Mouse (Mus musculus) hindbrain, embryonic 11.5 days (tissue): ENCODE measurements at regions not wholly inside any gene's neighbourhood (a gene's known extent, or its start where the extent isn't known, plus 50 kb on each side); places are given as distances from the start of the nearest gene placed in this dataset.
A peak's percentile ranks its signal among the peaks of the same experiment; 100 is the strongest.

Experiments used
- ATAC-seq: fragments of 200-750 bp; cut with Nextera tagmentation; 2 replicates; pipeline ENCODE4 v1.8.0; 2017; ENCODE audit warnings: mild to moderate bottlenecking, moderate TSS enrichment, moderate library complexity; ENCODE audit not compliant: low FRiP score
- DNase-seq: peaks from one replicate; pipeline ENCODE4 v3.0.0-alpha.2; 2015; ENCODE audit warnings: low spot score
- H3K27ac ChIP-seq: fragments of 300-500 bp; sonication (generic); 2 replicates; pipeline ENCODE4 v1.5.1; 2014; ENCODE audit warnings: mild to moderate bottlenecking, low read depth, low read length
- H3K27me3 ChIP-seq: fragments of 300-500 bp; sonication (generic); 2 replicates; pipeline ENCODE4 v1.6.1; 2014; ENCODE audit warnings: mild to moderate bottlenecking, low read length, moderate library complexity, mixed read lengths; ENCODE audit not compliant: control insufficient read depth, insufficient read depth
- H3K36me3 ChIP-seq: fragments of 300-500 bp; sonication (generic); 2 replicates; pipeline ENCODE4 v1.6.1; 2014; ENCODE audit warnings: mild to moderate bottlenecking, low read length, moderate library complexity, mixed read lengths; ENCODE audit not compliant: control insufficient read depth, insufficient read depth
- H3K4me1 ChIP-seq: fragments of 300-500 bp; sonication (generic); replicated peaks from 2 replicates; pipeline ENCODE4 v1.6.1; 2014; ENCODE audit warnings: low read length, mixed read lengths; ENCODE audit not compliant: control insufficient read depth, insufficient read depth
- H3K4me2 ChIP-seq: fragments of 300-500 bp; sonication (generic); replicated peaks from 2 replicates; pipeline ENCODE4 v1.6.1; 2014; ENCODE audit warnings: mild to moderate bottlenecking, low read depth, low read length
- H3K4me3 ChIP-seq: fragments of 300-500 bp; sonication (generic); 2 replicates; pipeline ENCODE4 v1.5.1; 2014; ENCODE audit warnings: low read depth, low read length
- H3K9ac ChIP-seq: fragments of 300-500 bp; sonication (generic); 2 replicates; pipeline ENCODE4 v1.6.1; 2014; ENCODE audit warnings: low read depth, low read length
- H3K9me3 ChIP-seq: fragments of 300-500 bp; sonication (generic); 2 replicates; pipeline ENCODE4 v1.6.1; 2016; ENCODE audit warnings: low read length; ENCODE audit not compliant: control insufficient read depth
- WGBS: fragments of 180-500 bp; shearing (Covaris S2); extraction: QIAGEN DNeasy Blood & Tissue Kit; methylation state at CpG from one replicate; pipeline ENCODE4 v1.1.7; 2014; 5-methylcytosine and 5-hydroxymethylcytosine counted together

DNA sequence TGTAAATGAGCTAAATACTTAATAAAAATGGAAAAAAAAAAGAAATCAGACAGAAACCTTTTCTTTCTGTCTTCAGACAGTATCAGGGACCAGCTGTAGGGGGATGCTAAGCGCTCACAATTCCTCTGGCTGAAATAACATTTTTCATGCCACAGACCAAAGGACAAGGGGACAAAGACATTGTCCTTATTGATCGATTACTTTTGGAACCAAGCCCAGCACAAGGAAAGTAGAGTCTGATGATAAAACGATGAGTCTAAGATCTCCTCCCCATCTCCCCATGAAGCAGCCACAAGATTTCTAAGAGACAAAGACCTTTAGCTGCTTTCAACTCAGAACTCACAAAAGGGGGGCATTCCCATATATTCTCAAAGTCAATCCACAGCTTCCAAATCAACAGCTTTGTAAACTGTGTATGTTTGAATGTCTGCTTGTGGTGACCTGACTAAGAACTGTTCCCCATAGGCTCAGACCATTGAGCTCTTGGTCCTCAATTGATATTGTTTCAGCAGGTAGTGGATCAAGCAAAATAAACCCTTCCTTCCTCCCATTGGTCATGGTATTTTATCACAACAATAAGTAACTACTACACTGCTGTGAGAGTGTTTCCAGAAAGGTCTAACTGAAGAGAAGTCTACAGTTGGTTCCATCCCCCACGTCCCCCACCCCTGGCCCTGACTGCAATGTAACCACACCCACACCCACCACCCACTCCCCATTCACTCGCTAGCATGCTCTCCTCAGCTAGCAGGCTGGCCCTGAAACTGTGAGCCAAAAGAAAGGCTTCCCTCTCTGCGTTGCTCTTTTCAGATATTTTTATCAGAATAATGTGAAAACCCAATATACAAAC, 331.4 kb upstream of the Spred2 start:
- Histone ChIP-seq H3K36me3 (no peaks in the 10 kb centered on the region), H3K9me3 (no peaks in the 10 kb centered on the region), H3K27ac (no peak overlapping the region), H3K27me3 (no peaks in the 10 kb centered on the region), H3K9ac (no peak overlapping the region), H3K4me1 (no peaks in the 10 kb centered on the region), H3K4me2 (no peak overlapping the region), H3K4me3 (no peak overlapping the region)
- WGBS: 62% methylated on average over 6 of the region's 6 CpGs
- peak; percentile 79 for ATAC-seq
- no peak for DNase-seq

DNA sequence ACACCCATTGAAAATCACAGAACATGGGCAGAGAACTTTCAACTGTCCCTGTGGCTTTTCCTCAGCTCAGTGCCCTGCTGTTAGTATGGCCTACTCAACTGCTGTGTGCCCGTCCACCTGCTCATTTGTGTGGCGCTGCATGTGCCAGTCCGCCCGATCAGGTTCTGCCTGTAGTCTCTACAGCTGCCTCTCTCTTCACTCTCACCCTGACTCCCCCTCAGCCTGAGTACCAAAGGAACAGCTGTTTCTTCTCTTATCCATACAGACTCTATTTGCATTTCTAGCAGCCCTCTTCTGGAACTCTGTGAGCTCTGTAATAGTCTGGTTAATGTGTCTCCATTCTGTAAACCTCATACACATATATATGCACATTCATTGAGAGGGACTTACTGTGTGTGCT, 329.1 kb upstream of the Spred2 start:
- Histone ChIP-seq H3K4me1 (no peaks in the 10 kb centered on the region), H3K27ac (no peak overlapping the region), H3K4me3 (no peak overlapping the region), H3K9ac (no peak overlapping the region), H3K36me3 (no peaks in the 10 kb centered on the region), H3K9me3 (no peaks in the 10 kb centered on the region), H3K4me2 (no peak overlapping the region), H3K27me3 (no peaks in the 10 kb centered on the region)
- no peak for DNase-seq
- 92% methylated on average over 4 of the region's 4 CpGs for WGBS
- ATAC-seq: no peak

DNA sequence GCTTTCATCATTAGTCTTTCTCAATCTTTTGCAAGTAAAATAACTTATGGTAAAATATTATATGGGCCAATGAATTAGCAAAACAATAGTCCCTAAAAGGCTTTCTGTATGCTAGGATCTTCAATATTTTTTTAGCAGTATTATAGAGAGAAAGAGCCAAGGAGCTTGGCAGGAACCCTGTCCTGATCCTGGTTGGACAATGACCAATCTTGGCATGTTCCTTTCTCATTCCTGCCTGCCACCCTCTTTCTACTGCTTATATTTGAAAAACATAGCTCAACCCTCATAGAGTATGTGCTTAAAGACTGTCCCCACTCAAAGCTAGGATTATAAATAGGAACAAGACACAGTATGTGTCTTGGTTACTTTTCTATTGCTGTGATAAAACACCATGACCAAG, 327.8 kb upstream of the Spred2 start:
- no peak overlapping the region for H3K4me2 ChIP-seq
- H3K9me3 ChIP-seq: no peaks in the 10 kb centered on the region
- H3K9ac ChIP-seq: no peak overlapping the region
- H3K4me3 ChIP-seq: no peak overlapping the region
- H3K27ac ChIP-seq: no peak overlapping the region
- ATAC-seq: no peak
- no peaks in the 10 kb centered on the region for H3K4me1 ChIP-seq
- H3K27me3 ChIP-seq: no peaks in the 10 kb centered on the region
- no peaks in the 10 kb centered on the region for H3K36me3 ChIP-seq
- DNase-seq: no peak

DNA sequence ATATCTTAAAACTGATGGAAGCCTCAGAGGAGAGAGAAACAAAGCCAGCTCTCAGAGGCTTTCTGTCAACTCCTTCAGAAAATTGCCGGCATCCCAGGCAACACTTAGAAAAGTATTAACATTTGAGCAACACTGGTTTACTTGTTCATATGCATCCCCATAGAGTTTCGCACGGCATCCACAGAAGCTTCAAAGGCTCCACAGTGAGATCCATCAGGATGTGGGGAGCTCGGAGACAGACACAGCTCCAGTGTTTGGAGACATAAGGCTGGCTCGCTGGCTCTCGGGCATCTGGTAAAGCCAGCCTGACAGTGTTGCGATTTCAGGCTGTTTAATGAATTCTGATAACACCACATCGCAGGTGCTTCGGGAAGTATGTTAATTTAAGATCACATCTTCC, 324.7 kb upstream of the Spred2 start:
- DNase-seq (no peak), ATAC-seq (no peak)
- WGBS: 87% methylated on average over 9 of the region's 9 CpGs
- H3K36me3 ChIP-seq: no peaks in the 10 kb centered on the region
- H3K4me2 ChIP-seq: no peak overlapping the region
- H3K9me3 ChIP-seq: no peaks in the 10 kb centered on the region
- no peak overlapping the region for H3K9ac ChIP-seq
- no peaks in the 10 kb centered on the region for H3K4me1 ChIP-seq
- no peak overlapping the region for H3K4me3 ChIP-seq
- H3K27me3 ChIP-seq: no peaks in the 10 kb centered on the region
- H3K27ac ChIP-seq: no peak overlapping the region

DNA sequence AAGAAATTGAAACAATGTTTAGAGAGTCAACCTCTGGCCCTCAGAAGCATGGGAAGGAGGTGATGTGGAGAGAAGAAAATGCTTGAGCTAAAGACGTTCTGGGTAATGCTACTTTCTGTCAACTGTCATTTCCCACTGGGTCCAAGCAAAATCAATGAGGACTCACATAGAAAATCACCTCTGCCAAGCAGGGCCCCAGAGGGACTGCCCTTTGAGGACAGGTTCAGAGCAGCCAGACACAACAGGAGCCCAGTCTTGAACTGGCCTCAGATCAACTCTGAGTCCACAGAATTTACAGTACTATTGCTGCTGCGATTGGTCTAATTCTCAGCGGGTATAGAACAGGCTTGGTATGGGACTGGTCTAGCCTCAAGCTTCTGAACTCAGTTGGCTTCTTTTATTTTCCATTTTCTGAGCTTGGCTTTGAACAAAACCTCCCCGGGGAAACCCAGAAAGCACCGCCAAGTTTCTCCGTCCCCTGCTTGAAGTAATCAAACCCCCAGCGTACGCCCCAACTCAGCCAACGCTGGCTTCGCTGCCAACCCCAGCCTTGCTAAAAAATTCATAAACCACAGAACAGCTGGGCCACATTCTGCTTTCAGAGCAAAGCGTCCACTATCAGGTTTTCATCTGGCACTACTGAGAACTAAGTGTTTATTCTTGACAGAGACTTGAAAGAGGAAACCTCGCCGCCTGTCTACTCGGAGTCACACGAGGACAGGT, 322.8 kb upstream of the Spred2 start:
- ATAC-seq (no peak), DNase-seq (no peak)
- Histone ChIP-seq H3K27ac (no peak overlapping the region), H3K9me3 (no peaks in the 10 kb centered on the region), H3K4me1 (no peaks in the 10 kb centered on the region), H3K36me3 (no peaks in the 10 kb centered on the region), H3K27me3 (no peaks in the 10 kb centered on the region), H3K4me2 (no peak overlapping the region), H3K9ac (no peak overlapping the region), H3K4me3 (no peak overlapping the region)
- WGBS: 84% methylated on average over 15 of the region's 15 CpGs

DNA sequence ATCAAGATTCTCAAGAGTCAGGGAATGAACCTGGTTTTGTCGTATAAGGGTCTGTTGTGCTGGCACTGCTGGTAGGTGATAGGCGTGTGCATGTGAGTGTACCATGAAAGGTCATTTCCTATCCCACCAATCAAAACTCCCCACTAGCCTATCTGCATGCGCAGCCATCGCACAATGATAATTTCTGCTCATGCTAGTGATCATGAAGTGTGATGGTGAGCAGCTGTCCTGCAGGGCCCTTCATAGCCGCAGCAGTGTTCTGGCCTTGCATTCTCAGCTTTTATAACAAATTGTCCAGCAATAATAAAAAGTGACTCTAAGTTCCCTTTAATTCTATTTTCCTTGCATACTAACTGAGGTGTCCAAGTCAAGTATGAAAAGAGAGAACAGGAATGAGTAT, 321.7 kb upstream of the Spred2 start:
- WGBS: 96% methylated on average over 5 of the region's 5 CpGs
- no peak overlapping the region for H3K4me2 ChIP-seq
- H3K27me3 ChIP-seq: no peaks in the 10 kb centered on the region
- no peaks in the 10 kb centered on the region for H3K4me1 ChIP-seq
- no peaks in the 10 kb centered on the region for H3K9me3 ChIP-seq
- no peak overlapping the region for H3K4me3 ChIP-seq
- no peaks in the 10 kb centered on the region for H3K36me3 ChIP-seq
- H3K27ac ChIP-seq: no peak overlapping the region
- ATAC-seq (no peak), DNase-seq (no peak)
- no peak overlapping the region for H3K9ac ChIP-seq

DNA sequence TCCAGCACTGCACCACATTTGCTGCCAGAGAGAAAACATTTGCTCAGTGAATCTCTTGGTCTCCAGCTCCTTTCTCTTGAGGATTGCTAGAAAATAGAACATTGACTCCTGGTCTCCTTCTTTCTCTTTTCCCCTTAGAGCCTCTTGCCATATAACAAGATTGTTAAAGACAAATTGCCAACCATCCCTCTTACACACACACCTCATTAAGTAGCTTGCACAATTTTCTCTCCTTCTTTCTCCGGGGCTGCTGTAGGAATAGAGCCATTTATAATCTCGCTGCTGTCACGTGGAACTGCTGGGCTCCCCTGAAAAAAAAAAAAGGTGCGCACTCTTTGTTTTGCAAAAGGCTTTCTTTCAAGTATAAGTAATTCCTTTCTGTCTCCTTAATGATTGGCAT, 318.6 kb upstream of the Spred2 start:
- no peaks in the 10 kb centered on the region for H3K36me3 ChIP-seq
- no peak for DNase-seq
- no peak for ATAC-seq
- H3K27me3 ChIP-seq: no peaks in the 10 kb centered on the region
- peak overlapping the region; percentile 14; the same call in 1 of the 2 replicates for H3K27ac ChIP-seq
- no peak overlapping the region for H3K4me3 ChIP-seq
- no peak overlapping the region for H3K9ac ChIP-seq
- 80% methylated on average over 4 of the region's 4 CpGs for WGBS
- H3K9me3 ChIP-seq: no peaks in the 10 kb centered on the region
- H3K4me2 ChIP-seq: no peak overlapping the region
- H3K4me1 ChIP-seq: no peaks in the 10 kb centered on the region

DNA sequence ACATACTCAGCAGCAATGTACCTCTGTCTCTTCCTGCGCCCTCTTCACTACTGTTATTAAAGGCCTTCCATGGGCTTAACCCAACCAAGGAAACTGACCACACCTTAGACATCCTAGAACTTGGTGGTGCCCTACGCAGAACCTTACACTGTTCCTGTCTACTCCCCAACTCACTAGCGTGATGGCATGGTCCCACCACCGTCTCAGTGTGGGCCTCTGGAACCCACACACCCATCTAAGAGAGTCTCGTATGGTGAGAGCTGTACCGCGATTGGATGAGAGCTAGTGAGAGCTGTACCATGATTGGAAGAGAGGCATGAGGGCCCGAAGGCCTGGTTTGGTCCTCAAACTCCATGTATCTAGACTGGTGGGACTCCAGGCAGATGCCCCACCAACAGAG, 317.2 kb upstream of the Spred2 start:
- 95% methylated on average over 8 of the region's 8 CpGs for WGBS
- no peak for ATAC-seq
- H3K4me2 ChIP-seq: no peak overlapping the region

DNA sequence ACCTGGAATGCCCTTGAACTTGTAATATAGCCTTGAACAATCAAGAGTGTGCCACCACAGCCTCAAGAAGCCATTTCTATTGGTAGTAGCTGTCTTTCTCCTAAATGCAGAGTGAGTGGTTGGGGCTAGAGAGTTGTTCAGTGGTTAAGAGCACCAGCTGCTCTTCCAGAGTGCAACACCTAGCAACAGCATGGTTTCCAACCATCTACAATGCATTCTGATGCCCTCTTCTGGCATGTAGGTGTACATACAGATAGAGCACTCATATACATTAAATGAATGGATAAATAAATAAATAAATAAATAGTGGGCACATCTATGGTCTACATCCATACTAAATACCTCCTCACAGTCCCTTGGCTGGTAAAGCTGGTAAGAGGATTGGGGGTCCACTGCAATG, 316.2 kb upstream of the Spred2 start:
- H3K9ac ChIP-seq: no peak overlapping the region
- no peaks in the 10 kb centered on the region for H3K4me1 ChIP-seq
- no peaks in the 10 kb centered on the region for H3K9me3 ChIP-seq
- H3K27me3 ChIP-seq: no peaks in the 10 kb centered on the region
- no peak overlapping the region for H3K4me2 ChIP-seq
- no peak overlapping the region for H3K27ac ChIP-seq
- no peak overlapping the region for H3K4me3 ChIP-seq
- ATAC-seq (no peak), DNase-seq (no peak)
- no peaks in the 10 kb centered on the region for H3K36me3 ChIP-seq

More for the DNA sequence above, 317.2 kb upstream of the Spred2 start:
- H3K4me1 ChIP-seq: no peaks in the 10 kb centered on the region
- no peak overlapping the region for H3K9ac ChIP-seq
- H3K27ac ChIP-seq: no peak overlapping the region
- H3K4me3 ChIP-seq: no peak overlapping the region
- no peaks in the 10 kb centered on the region for H3K9me3 ChIP-seq
- H3K27me3 ChIP-seq: no peaks in the 10 kb centered on the region
- H3K36me3 ChIP-seq: no peaks in the 10 kb centered on the region
- DNase-seq: no peak
